Comparison of ENCODE assay signal across 8 mouse cellular contexts in the genomic region with DNA sequence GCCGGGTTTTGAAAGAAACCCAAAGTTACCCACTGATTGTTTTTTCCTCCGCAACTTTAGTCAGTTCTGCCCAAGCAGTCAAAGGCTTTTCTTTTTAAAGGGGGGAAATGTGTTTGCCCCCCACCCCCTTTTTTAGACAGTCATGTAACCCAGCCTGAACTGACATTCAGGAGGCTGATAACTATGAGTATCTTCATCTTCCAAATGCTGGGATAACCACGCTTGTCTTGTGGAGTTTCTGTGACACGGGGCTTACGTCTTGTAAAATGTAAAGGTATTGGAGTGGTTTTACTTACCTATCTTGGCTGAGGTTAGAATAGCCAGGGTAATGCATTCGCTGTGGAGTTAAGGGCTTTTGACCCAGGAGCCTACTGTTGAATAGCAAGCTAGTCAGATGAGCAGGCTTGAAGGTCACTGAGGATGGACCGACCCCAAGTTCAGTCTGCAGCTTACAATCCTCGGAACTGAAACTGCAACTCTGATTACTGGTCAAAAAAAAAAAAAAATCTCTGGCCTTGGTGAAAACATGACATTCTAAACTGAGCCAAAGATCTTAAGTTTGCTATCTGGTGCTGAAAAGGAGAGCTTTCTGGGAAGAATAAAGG. TPM values are rescaled to one million over a fixed set of nuclear protein-coding genes. Genes with fewer than 3 reads are reported as not detected.
DNase-seq lines count a peak whose midpoint lies in the region; ATAC-seq and TF ChIP-seq lines count a peak whose summit lies in the region.

Cisd2 (minus strand) TSS at position 318 of the 605 bp plus-strand sequence.

- WGBS in heart, adult 2 months = 0% methylated on average over 8 of the region's 8 CpGs
- WGBS in forebrain, embryonic 11.5 days = 6% methylated on average over 8 of the region's 8 CpGs

- no peak for TF ChIP-seq CTCF in heart, adult 2 months (IDR thresholded peaks at IDR 0.05)

- DNase-seq in heart, adult 2 months = no peak
- DNase-seq in heart, adult 11 months = no peak
- peak; percentile 34 for DNase-seq in R1 (ENCODE audit: low read depth, low spot score)
- DNase-seq in forebrain, embryonic 11.5 days (ENCODE audit: low spot score) = no peak
- DNase-seq in left cerebral cortex, postnatal 14 days (ENCODE audit: low spot score in 2 of 2) = no peak
- no peak for DNase-seq in frontal cortex, postnatal 36 days (ENCODE audit: low spot score in 2 of 2)

- intact Hi-C loops in heart, adult 2 months (cut with DNase I) = loop anchor here (1.0 to 5.0 kb wide), 3 partner anchors 15 to 174 kb away; partner anchors contain the start of gene Ube2d3
- intact Hi-C loops in left cerebral cortex, postnatal 14 days (cut with DNase I) = loop anchor here (1.0 kb wide), 1 partner anchor 15 kb away; the partner anchor contains the start of gene Ube2d3

- peak within 1 kb of the TSS; percentile 94 for H3K9ac ChIP-seq in heart, adult 2 months (ENCODE audit: low read depth, low read length)
- H3K9ac ChIP-seq in forebrain, embryonic 11.5 days (ENCODE audit: low read length) = peak within 1 kb of the TSS; percentile 86

- H3K9me3 ChIP-seq in forebrain, embryonic 11.5 days (ENCODE audit: control insufficient read depth, low read length) = no peaks in the 10 kb centered on the region

- no peaks in the 10 kb centered on the region for H3K27me3 ChIP-seq in heart, adult 2 months (ENCODE audit: control insufficient read depth, insufficient read depth, low read length)
- no peaks in the 10 kb centered on the region for H3K27me3 ChIP-seq in forebrain, embryonic 11.5 days (ENCODE audit: control insufficient read depth, insufficient read depth, low read length)
- H3K27me3 ChIP-seq in myocyte (ENCODE audit: control insufficient read depth, insufficient read depth, insufficient read length) = no peaks in the 10 kb centered on the region

- H3K36me3 ChIP-seq in heart, adult 2 months (ENCODE audit: control insufficient read depth, insufficient read depth, low read length) = peaks cover 14% of the 10 kb centered on the region
- no peaks in the 10 kb centered on the region for H3K36me3 ChIP-seq in forebrain, embryonic 11.5 days (ENCODE audit: control insufficient read depth, insufficient read depth, low read length)
- H3K36me3 ChIP-seq in myocyte (ENCODE audit: control insufficient read depth, insufficient read depth) = no peaks in the 10 kb centered on the region

- TF ChIP-seq POLR2A in heart, adult 2 months (IDR thresholded peaks at IDR 0.05; ENCODE audit: insufficient read depth, low read depth, low read length) = no peak; the same call in 1 of the 2 replicates
- TF ChIP-seq POLR2A in myocyte (IDR thresholded peaks at IDR 0.05; ENCODE audit: insufficient read length, low read depth) = no peak

- H3K79me2 ChIP-seq in heart, adult 2 months (replicated peaks; ENCODE audit: control insufficient read depth, insufficient read depth, low read length) = peaks cover 5% of the 10 kb centered on the region; the same call in 1 of the 2 replicates
- H3K79me2 ChIP-seq in myocyte (ENCODE audit: control insufficient read depth, insufficient read depth) = peaks cover 72% of the 10 kb centered on the region

- no peak for TF ChIP-seq EP300 in heart, adult 2 months (IDR thresholded peaks at IDR 0.05; ENCODE audit: insufficient read depth, low read depth, low read length)

- ATAC-seq in forebrain, embryonic 11.5 days (replicated peaks; ENCODE audit: low FRiP score) = peak; percentile 19
- 0 out of 4 replicates have a peak, but pooled peaks of 1 of the 2 experiments have one; percentile 2 for ATAC-seq in hematopoietic stem cell, adult 5-6 weeks (replicated peaks in 1 of 2; ENCODE audit: insufficient read depth in 1 of 2, low FRiP score in 2 of 2, low TSS enrichment in 1 of 2, low read depth in 1 of 2, poor library complexity in 2 of 2, severe bottlenecking in 2 of 2)

- H3ac ChIP-seq in myocyte (ENCODE audit: control insufficient read depth, insufficient read length) = peak within 1 kb of the TSS; percentile 80

- H3K4me2 ChIP-seq in forebrain, embryonic 11.5 days (ENCODE audit: low read depth, low read length, severe bottlenecking) = peak within 1 kb of the TSS; percentile 58
- H3K4me2 ChIP-seq in myocyte (ENCODE audit: low read depth) = peak within 1 kb of the TSS; percentile 81

- peak within 1 kb of the TSS; percentile 97 for H3K27ac ChIP-seq in heart, adult 2 months
- peak within 1 kb of the TSS; percentile 85 for H3K27ac ChIP-seq in forebrain, embryonic 11.5 days (ENCODE audit: low read depth, low read length)

- peak within 1 kb of the TSS; percentile 74 for H3K4me3 ChIP-seq in heart, adult 2 months
- H3K4me3 ChIP-seq in forebrain, embryonic 11.5 days (ENCODE audit: low read depth, low read length) = peak within 1 kb of the TSS; percentile 70
- H3K4me3 ChIP-seq in myocyte = peak within 1 kb of the TSS; percentile 82

- peaks cover 4% of the 10 kb centered on the region for H3K4me1 ChIP-seq in heart, adult 2 months (ENCODE audit: control insufficient read depth, insufficient read depth, low read length)
- H3K4me1 ChIP-seq in forebrain, embryonic 11.5 days (replicated peaks; ENCODE audit: control insufficient read depth, insufficient read depth, low read length) = no peaks in the 10 kb centered on the region

TF ChIP-seq in myocyte, 11 proteins besides CTCF, POLR2A, EP300 and RAD21:
- no peak for TF ChIP-seq TCF12 (IDR thresholded peaks at IDR 0.05; ENCODE audit: insufficient read depth, poor library complexity, severe bottlenecking)
- no peak for TF ChIP-seq REST (IDR thresholded peaks at IDR 0.05; ENCODE audit: insufficient read depth, insufficient read length)
- no peak for TF ChIP-seq CEBPB (IDR thresholded peaks at IDR 0.05; ENCODE audit: insufficient read depth, poor library complexity, severe bottlenecking)
- TF ChIP-seq MYOD1 (IDR thresholded peaks at IDR 0.05; ENCODE audit: control insufficient read depth in 1 of 3, insufficient read length in 2 of 3, low read depth in 2 of 3) = no peak
- no peak for TF ChIP-seq POLR2AphosphoS2 (IDR thresholded peaks at IDR 0.05; ENCODE audit: insufficient read length, low read depth)
- TF ChIP-seq USF1 (IDR thresholded peaks at IDR 0.05; ENCODE audit: low read depth) = no peak
- TF ChIP-seq SRF (IDR thresholded peaks at IDR 0.05; ENCODE audit: control insufficient read depth, insufficient read length, low read depth) = no peak
- TF ChIP-seq MAX (IDR thresholded peaks at IDR 0.05; ENCODE audit: low read depth) = no peak
- no peak for TF ChIP-seq TCF3 (IDR thresholded peaks at IDR 0.05; ENCODE audit: insufficient read length, low read depth)
- no peak for TF ChIP-seq E2F4 (IDR thresholded peaks at IDR 0.05; ENCODE audit: insufficient read depth)
- TF ChIP-seq MYOG (IDR thresholded peaks at IDR 0.05; ENCODE audit: control insufficient read depth in 1 of 3, insufficient read depth in 1 of 3, insufficient read length in 2 of 3, low read depth in 2 of 3) = no peak

RNA-seq across cellular contexts. Expression of gene Cisd2, which starts in this region (rescaled TPM):
- total RNA-seq in heart, adult 2 months (2021) = 10 to 100 TPM; 47.1 to 55.0 TPM
- 20.6 and 31.4 TPM in 2 replicates for polyA plus RNA-seq in heart, adult 2 months (2012; rRNA removed)
- 86.3 and 99.7 TPM in 2 replicates for polyA plus RNA-seq in forebrain, embryonic 11.5 days (2014; fragmentation: Nextera tagmentation; extraction: Ambion mirVana)
- total RNA-seq in hematopoietic stem cell, adult 5-6 weeks (2017) = 68.9 and 74.7 TPM in 2 replicates
- total RNA-seq in left cerebral cortex, postnatal 14 days (2021) = 10 to 100 TPM; 41.2 to 42.9 TPM
- 10.8 TPM for polyA plus RNA-seq in myocyte (2012; fragmentation: generic; extraction: Trizol)
